Mouse (Mus musculus) MEL (cell line): ENCODE measurements around the gene Pea15a. TPM values are rescaled to one million over a fixed set of nuclear protein-coding genes. Genes with fewer than 3 reads are reported as not detected.

Source experiments
- DNase-seq: peaks from one replicate; pipeline ENCODE4 v3.0.0; 2011; ENCODE audit warnings: low read depth, low spot score
- H3K27ac ChIP-seq: 2 replicates; pipeline ENCODE4 v1.5.1; 2012; ENCODE audit warnings: low read depth, mild to moderate bottlenecking, control low read depth, low read length, moderate library complexity; ENCODE audit not compliant: control insufficient read depth
- H3K27me3 ChIP-seq, 2 experiments: fragments of 150-350 bp in 1 of 2; sonication (generic) in 1 of 2; 2 replicates each; pipeline ENCODE4 v1.6.1; 2012; ENCODE audit warnings: low read length in 2 of 2, mild to moderate bottlenecking in 2 of 2, improper control_type of control experiment in 1 of 2, moderate library complexity in 1 of 2; ENCODE audit not compliant: insufficient read depth in 2 of 2, control insufficient read depth in 1 of 2
- H3K36me3 ChIP-seq, 2 experiments: 2 replicates each; pipeline ENCODE4 v1.6.1; 2012 to 2014; ENCODE audit warnings: low read length in 2 of 2, improper control_type of control experiment in 1 of 2, inconsistent platforms in 1 of 2, mild to moderate bottlenecking in 1 of 2; ENCODE audit not compliant: insufficient read depth in 2 of 2, control insufficient read depth in 1 of 2
- H3K4me1 ChIP-seq, 2 experiments: fragments of 150-350 bp in 1 of 2; sonication (generic) in 1 of 2; 2 replicates each; pipeline ENCODE4 v1.6.1; 2012; ENCODE audit warnings: low read length in 2 of 2, improper control_type of control experiment in 1 of 2, mild to moderate bottlenecking in 1 of 2; ENCODE audit not compliant: insufficient read depth in 2 of 2, control insufficient read depth in 1 of 2
- H3K4me3 ChIP-seq, 2 experiments: fragments of 150-350 bp in 1 of 2; sonication (generic) in 1 of 2; 2 replicates each; pipeline ENCODE4 v1.5.1; 2012; ENCODE audit warnings: low read depth in 2 of 2, low read length in 2 of 2, mild to moderate bottlenecking in 2 of 2, moderate library complexity in 2 of 2, control low read depth in 1 of 2, improper control_type of control experiment in 1 of 2; ENCODE audit not compliant: control insufficient read depth in 1 of 2, insufficient read depth in 1 of 2
- H3K79me2 ChIP-seq: 2 replicates; pipeline ENCODE4 v1.6.1; 2012; ENCODE audit warnings: mild to moderate bottlenecking, low read length, moderate library complexity; ENCODE audit not compliant: control insufficient read depth, poor library complexity, insufficient read depth
- H3K9ac ChIP-seq: 2 replicates; pipeline ENCODE4 v1.6.1; 2012; ENCODE audit warnings: low read depth, mild to moderate bottlenecking, control low read depth, low read length, moderate library complexity; ENCODE audit not compliant: control insufficient read depth, poor library complexity, severe bottlenecking
- H3K9me3 ChIP-seq: fragments of 150-350 bp; sonication (generic); replicated peaks from 2 replicates; pipeline ENCODE4 v1.6.1; 2012; ENCODE audit warnings: mild to moderate bottlenecking, low read length, improper control_type of control experiment, moderate library complexity; ENCODE audit not compliant: insufficient read depth
- BHLHE40 ChIP-seq: IDR thresholded peaks from 2 replicates; pipeline ENCODE4 v1.6.1; 2012; ENCODE audit warnings: low read depth, mild to moderate bottlenecking, inconsistent platforms, low read length, improper control_type of control experiment, borderline replicate concordance
- E2F4 ChIP-seq: IDR thresholded peaks from 2 replicates; pipeline ENCODE4 v1.6.1; 2011; ENCODE audit warnings: low read depth, low read length, improper control_type of control experiment, borderline replicate concordance
- GABPA ChIP-seq: IDR thresholded peaks from 2 replicates; pipeline ENCODE4 v1.6.1; 2012; ENCODE audit warnings: low read depth, mild to moderate bottlenecking, inconsistent platforms, low read length, improper control_type of control experiment, moderate library complexity
- JUND ChIP-seq: IDR thresholded peaks from 2 replicates; pipeline ENCODE4 v1.6.1; 2011; ENCODE audit warnings: low read depth, mild to moderate bottlenecking, improper control_type of control experiment, low read length
- MAFK ChIP-seq: IDR thresholded peaks from 2 replicates; pipeline ENCODE4 v1.6.1; 2011; ENCODE audit warnings: low read depth, mild to moderate bottlenecking, low read length, improper control_type of control experiment, borderline replicate concordance
- MEF2A ChIP-seq: IDR thresholded peaks from 2 replicates; pipeline ENCODE4 v1.6.1; 2014; ENCODE audit warnings: low read depth, mild to moderate bottlenecking, inconsistent platforms, low read length, improper control_type of control experiment; ENCODE audit not compliant: poor library complexity, insufficient replicate concordance, severe bottlenecking; ENCODE audit errors: extremely low read depth
- MXI1 ChIP-seq: IDR thresholded peaks from 2 replicates; pipeline ENCODE4 v1.6.1; 2011; ENCODE audit warnings: mild to moderate bottlenecking, low read depth, low read length, improper control_type of control experiment
- MYC ChIP-seq: IDR thresholded peaks from 2 replicates; pipeline ENCODE4 v1.6.1; 2011; ENCODE audit warnings: low read depth, mild to moderate bottlenecking, low read length, improper control_type of control experiment, moderate library complexity
- NELFE ChIP-seq: IDR thresholded peaks from 2 replicates; pipeline ENCODE4 v1.6.1; 2011; ENCODE audit warnings: low read depth, low read length, improper control_type of control experiment
- POLR2AphosphoS5 ChIP-seq: IDR thresholded peaks from 2 replicates; pipeline ENCODE4 v1.6.1; 2012; ENCODE audit warnings: low read depth, borderline replicate concordance, mild to moderate bottlenecking, inconsistent platforms, low read length, moderate library complexity, mixed read lengths
- SIN3A ChIP-seq: IDR thresholded peaks from 2 replicates; pipeline ENCODE4 v1.6.1; 2012; ENCODE audit warnings: low read length, improper control_type of control experiment, inconsistent platforms
- SMC3 ChIP-seq: IDR thresholded peaks from 2 replicates; pipeline ENCODE4 v1.6.1; 2011; ENCODE audit warnings: low read depth, low read length, improper control_type of control experiment
- TAL1 ChIP-seq: IDR thresholded peaks from 2 replicates; pipeline ENCODE4 v1.6.1; 2012; ENCODE audit warnings: mild to moderate bottlenecking, inconsistent platforms, low read length, moderate library complexity, mixed read lengths
- TBP ChIP-seq: IDR thresholded peaks from 2 replicates; pipeline ENCODE4 v1.8.0; 2011; ENCODE audit warnings: low read depth, low read length, improper control_type of control experiment
- TCF12 ChIP-seq: IDR thresholded peaks from 2 replicates; pipeline ENCODE4 v1.6.1; 2014; ENCODE audit warnings: low read depth, mild to moderate bottlenecking, inconsistent platforms, low read length, improper control_type of control experiment, moderate library complexity
- UBTF ChIP-seq: IDR thresholded peaks from 2 replicates; pipeline ENCODE4 v1.6.1; 2012; ENCODE audit warnings: low read depth, mild to moderate bottlenecking, inconsistent platforms, low read length, improper control_type of control experiment, moderate library complexity, borderline replicate concordance; ENCODE audit not compliant: insufficient read depth
- USF1 ChIP-seq: IDR thresholded peaks from 2 replicates; pipeline ENCODE4 v1.6.1; 2014; ENCODE audit warnings: low read depth, mild to moderate bottlenecking, inconsistent platforms, low read length, improper control_type of control experiment, moderate library complexity
- USF2 ChIP-seq, 2 experiments: IDR thresholded peaks; 2 replicates each; pipeline ENCODE4 v1.6.1; 2011 to 2012; ENCODE audit warnings: improper control_type of control experiment in 2 of 2, low read length in 2 of 2, borderline replicate concordance in 1 of 2, inconsistent platforms in 1 of 2, low read depth in 1 of 2, mild to moderate bottlenecking in 1 of 2; ENCODE audit not compliant: insufficient read depth in 1 of 2
- ZC3H11A ChIP-seq: IDR thresholded peaks from 2 replicates; pipeline ENCODE4 v1.6.1; 2012; ENCODE audit warnings: low read depth, mild to moderate bottlenecking, inconsistent platforms, low read length, improper control_type of control experiment
- ZKSCAN1 ChIP-seq: IDR thresholded peaks from 2 replicates; pipeline ENCODE4 v1.6.1; 2012; ENCODE audit warnings: low read depth, mild to moderate bottlenecking, inconsistent platforms, low read length, improper control_type of control experiment, moderate library complexity
- polyA plus RNA-seq, 2 experiments: library from polyadenylated mRNA; stranded (reverse) in 1 of 2; unstranded in 1 of 2; fragments of >175 nt in 1 of 2; fragments of >200 nt in 1 of 2; gene quantifications; 2 replicates each; pipeline versions ENCODE4 v1.2.1 to v1.2.4; 2012; ENCODE audit warnings: low replicate concordance in 2 of 2, low read depth in 1 of 2; ENCODE audit not compliant: insufficient read length in 2 of 2, insufficient read depth in 1 of 2, missing spikeins in 1 of 2
- total RNA-seq: library from RNA; depleted of rRNA; stranded (reverse); fragments of 300-350 nt; gene quantifications from 2 replicates; pipeline ENCODE4 v1.2.3, GENCODE M21; 2012

The Pea15a gene
- total and polyA plus RNA-seq, 3 experiments, result 2.4 to 7.5 TPM; not detected in 1

DNA sequence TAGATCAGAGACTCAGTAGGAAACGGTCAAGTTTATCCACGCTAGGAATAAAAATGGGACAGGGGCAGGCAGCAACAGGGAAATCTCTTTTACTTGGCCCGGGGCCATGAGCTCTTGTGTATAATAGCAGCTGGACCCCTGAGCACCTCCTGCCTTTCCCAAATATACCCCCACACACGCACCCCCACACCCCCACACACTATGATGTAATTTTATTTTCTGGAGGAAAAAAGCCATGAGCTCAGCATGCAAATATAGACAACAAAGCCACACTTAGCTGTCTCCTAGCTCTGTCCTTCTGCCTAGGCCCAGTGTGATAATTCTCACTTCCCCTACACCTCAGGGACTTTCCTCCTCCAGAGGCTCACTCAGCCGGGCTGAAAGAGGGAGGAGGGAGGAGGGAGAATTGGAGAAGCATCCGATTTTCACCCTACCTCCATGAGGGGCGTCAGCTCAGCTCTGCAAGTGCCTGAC lies 544 bp upstream of the Pea15a start:
- Histone ChIP-seq H3K79me2 (no peaks in the 10 kb centered on the region), H3K4me3 (no peak overlapping the region), H3K27ac (no peak overlapping the region), H3K4me1 (peaks cover 3 to 14% of the 10 kb centered on the region in 2 experiments), H3K9ac (peak overlapping the region; percentile 25; the same call in 1 of the 2 replicates), H3K27me3 (no peaks in the 10 kb centered on the region), H3K36me3 (no peaks in the 10 kb centered on the region), H3K9me3 (no peaks in the 10 kb centered on the region)
- DNase-seq, result peak; percentile 31
- TF ChIP-seq E2F4 (no peak), TCF12 (no peak), MEF2A (no peak)

- no peak for DNase-seq
- Histone ChIP-seq H3K27me3 (no peaks in the 10 kb centered on the region), H3K36me3 (no peaks in the 10 kb centered on the region), H3K4me3 (peak overlapping the region; percentile 58 to 91), H3K4me1 (peaks cover 3 to 14% of the 10 kb centered on the region in 2 experiments), H3K9ac (peak overlapping the region; percentile 81; the same call in 1 of the 2 replicates), H3K27ac (no peak overlapping the region), H3K79me2 (no peaks in the 10 kb centered on the region), H3K9me3 (no peaks in the 10 kb centered on the region)
- TF ChIP-seq USF2 (IDR thresholded peaks at IDR 0.05; ENCODE audit: borderline replicate concordance in 1 of 2, insufficient read depth in 1 of 2, low read depth in 1 of 2, low read length in 2 of 2) (no peak), ZKSCAN1 (no peak), MEF2A (no peak), SIN3A (0 out of 2 replicates have a peak, but pooled peaks have one; percentile 3), BHLHE40 (no peak)
Observed at GRCm38 (mm10) chr1:172205741-172206087, 890 bp downstream of the Pea15a start.

- H3K9me3 ChIP-seq, result no peaks in the 10 kb centered on the region
- H3K36me3 ChIP-seq, result no peaks in the 10 kb centered on the region
- no peaks in the 10 kb centered on the region for H3K27me3 ChIP-seq
- no peak overlapping the region for H3K4me3 ChIP-seq
- H3K9ac ChIP-seq, result no peak overlapping the region
- DNase-seq, result no peak
- H3K79me2 ChIP-seq, result no peaks in the 10 kb centered on the region
- no peak overlapping the region for H3K27ac ChIP-seq
- H3K4me1 ChIP-seq, result peaks cover 3 to 14% of the 10 kb centered on the region in 2 experiments
- TF ChIP-seq TAL1 (no peak), TBP (no peak), JUND (no peak), MYC (no peak), USF1 (no peak), SMC3 (no peak), ZC3H11A (no peak), MAFK (no peak), E2F4 (no peak), POLR2AphosphoS5 (no peak), TCF12 (no peak), MXI1 (no peak), GABPA (no peak), NELFE (no peak), UBTF (no peak)
Observed at GRCm38 (mm10) chr1:172204814-172205740, 1.5 kb downstream of the Pea15a start.
